Mouse (Mus musculus) ES-E14 (cell line): ENCODE data around the gene Fgf12.

Experiments used
- CHD2 ChIP-seq: IDR thresholded peaks from 2 replicates; pipeline ENCODE4 v1.6.1; 2014; ENCODE audit warnings: mild to moderate bottlenecking, low read depth, low read length, inconsistent platforms
- HCFC1 ChIP-seq: IDR thresholded peaks from 2 replicates; pipeline ENCODE4 v1.6.1; 2012; ENCODE audit warnings: low read length, inconsistent platforms, borderline replicate concordance; ENCODE audit not compliant: insufficient read depth
- ZC3H11A ChIP-seq: IDR thresholded peaks from 2 replicates; pipeline ENCODE4 v1.6.1; 2012; ENCODE audit warnings: low read depth, mild to moderate bottlenecking, inconsistent platforms, low read length, borderline replicate concordance
- ZNF384 ChIP-seq: IDR thresholded peaks from 2 replicates; pipeline ENCODE4 v1.6.1; 2012; ENCODE audit warnings: low read depth, low read length, inconsistent platforms

- TF ChIP-seq ZNF384, result no peak
- TF ChIP-seq HCFC1, result no peak
- no peak for TF ChIP-seq ZC3H11A
- TF ChIP-seq CHD2, result no peak
Observed at GRCm38 (mm10) chr16:28444993-28445799, 307.7 kb downstream of the Fgf12 start.
